Mouse (Mus musculus) fat pad, adult 2 months (tissue): ENCODE data around the gene Nrxn1.

Experiments
- DNase-seq: peaks from one replicate; pipeline ENCODE4 v3.0.0-alpha.2; 2011; ENCODE audit warnings: low read depth, low spot score; ENCODE audit errors: extremely low read depth

Gene Nrxn1

GRCm38 (mm10) chr17:90127561-90127960, 965.3 kb downstream of the Nrxn1 start:
- no peak for DNase-seq

GRCm38 (mm10) chr17:90122796-90123481, 969.9 kb downstream of the Nrxn1 start:
- DNase-seq, result no peak

GRCm38 (mm10) chr17:90116241-90116640, 976.6 kb downstream of the Nrxn1 start:
- no peak for DNase-seq

GRCm38 (mm10) chr17:90094999-90095398, 997.9 kb downstream of the Nrxn1 start:
- no peak for DNase-seq

- no peak for DNase-seq
Measured at GRCm38 (mm10) chr17:90088314-90088650, 1004.6 kb downstream of the Nrxn1 start.

- no peak for DNase-seq
Measured at GRCm38 (mm10) chr17:90087616-90088313, 1005.1 kb downstream of the Nrxn1 start.

GRCm38 (mm10) chr17:90086826-90087225, 1006.0 kb downstream of the Nrxn1 start:
- DNase-seq, result no peak

- DNase-seq, result no peak
Measured at GRCm38 (mm10) chr17:90079003-90079402, 1013.9 kb downstream of the Nrxn1 start.

GRCm38 (mm10) chr17:90078488-90078887, 1014.4 kb downstream of the Nrxn1 start:
- no peak for DNase-seq

- DNase-seq, result no peak
Measured at GRCm38 (mm10) chr17:90062866-90063265, 1030.0 kb downstream of the Nrxn1 start.

- no peak for DNase-seq
Measured at GRCm38 (mm10) chr17:90060872-90061271, 1032.0 kb downstream of the Nrxn1 start.

- DNase-seq, result no peak
Measured at GRCm38 (mm10) chr17:90060168-90060567, 1032.7 kb downstream of the Nrxn1 start.

- DNase-seq, result no peak
Measured at GRCm38 (mm10) chr17:90059320-90060111, 1033.4 kb downstream of the Nrxn1 start.

- no peak for DNase-seq
Measured at GRCm38 (mm10) chr17:90054312-90054711, 1038.6 kb downstream of the Nrxn1 start.

- DNase-seq, result no peak
Measured at GRCm38 (mm10) chr17:90039316-90039715, 1053.6 kb downstream of the Nrxn1 start.

- no peak for DNase-seq
Measured at GRCm38 (mm10) chr17:90032416-90032815, 1060.5 kb downstream of the Nrxn1 start.

- no peak for DNase-seq
Measured at GRCm38 (mm10) chr17:90016636-90017035, 1076.2 kb downstream of the Nrxn1 start.

GRCm38 (mm10) chr17:90011761-90012160, 1081.1 kb downstream of the Nrxn1 start:
- DNase-seq, result no peak

- no peak for DNase-seq
Measured at GRCm38 (mm10) chr17:90007438-90008109, 1085.3 kb downstream of the Nrxn1 start.

GRCm38 (mm10) chr17:89990651-89991050, 1102.2 kb downstream of the Nrxn1 start:
- no peak for DNase-seq
